Mouse (Mus musculus) left cerebral cortex, adult 18-20 months (tissue): ENCODE data around the gene Ncoa6. TPM values are rescaled to one million over a fixed set of nuclear protein-coding genes. Genes with fewer than 3 reads are reported as not detected.
A peak's percentile ranks its signal among the peaks of the same experiment; 100 is the strongest.
"Not testable (repeated sequence)": the region's sequence is repeated elsewhere in the genome, so short reads cannot be mapped to it uniquely, and the experiment has no call there.

Experiments used
- DNase-seq, 2 experiments: peaks; one replicate each; pipeline ENCODE4 v3.0.0; 2021 to 2022; ENCODE audit warnings: low spot score in 2 of 2, mixed read lengths in 1 of 2
- long read RNA-seq, 2 experiments: library from polyadenylated mRNA; stranded (forward); transcript quantifications; one replicate each; pipeline ENCODE4 v2.0.0; 2021
- total RNA-seq, 2 experiments: library from RNA; stranded (reverse); gene quantifications; 2 replicates each; pipeline ENCODE4 v1.2.3; 2021

Gene Ncoa6
- 10 to 100 TPM; 57.9 to 63.8 TPM for total RNA-seq
- long read RNA-seq, experiment 1, full-length matches to known transcripts = 2 of 15 reads
- long read RNA-seq, experiment 1, partial matches to known transcripts = 2 of 15 reads
- long read RNA-seq, experiment 1, other reads (novel, unspliced or antisense) = 11 of 15 reads
- long read RNA-seq, experiment 2, partial matches to known transcripts = 6 of 15 reads
- long read RNA-seq, experiment 2, other reads (novel, unspliced or antisense) = 9 of 15 reads

GRCm38 (mm10) chr2:155473570-155474088 is at the start of gene Ncoa6:
Ncoa6 (minus strand) TSS chr2:155473894.
- peak; percentile 59 for DNase-seq

- DNase-seq = no peak
These were observed 45.0 kb upstream of the Ncoa6 start for GRCm38 (mm10) chr2:155518531-155519270.

GRCm38 (mm10) chr2:155517455-155518423 is 44.0 kb upstream of the Ncoa6 start, which contains the start of the genes Acss2 and Ggt7:
Acss2 (plus strand) TSS chr2:155517948.
Ggt7 (minus strand) TSS chr2:155518237.
- peak; percentile 97 to 98 for DNase-seq

GRCm38 (mm10) chr2:155515941-155516340 is 42.2 kb upstream of the Ncoa6 start:
- peak; percentile 82 for DNase-seq

GRCm38 (mm10) chr2:155514666-155515065 is 41.0 kb upstream of the Ncoa6 start:
- DNase-seq = peak; percentile 91 to 93

GRCm38 (mm10) chr2:155513543-155513942 is 39.8 kb upstream of the Ncoa6 start:
- peak; percentile 38 to 49 for DNase-seq

- DNase-seq = peak; percentile 36 to 42
These were observed 38.8 kb upstream of the Ncoa6 start for GRCm38 (mm10) chr2:155512479-155512878.

- DNase-seq = peak; percentile 44 to 62
These were observed 34.2 kb upstream of the Ncoa6 start for GRCm38 (mm10) chr2:155507721-155508470.

GRCm38 (mm10) chr2:155505811-155506210 is 32.1 kb upstream of the Ncoa6 start:
- DNase-seq = no peak

GRCm38 (mm10) chr2:155504440-155505355 is 31.0 kb upstream of the Ncoa6 start:
- DNase-seq = peak in 1 of 2 experiments; percentile 26

GRCm38 (mm10) chr2:155502596-155502995 is 28.9 kb upstream of the Ncoa6 start:
- DNase-seq = peak; percentile 33 to 73

- DNase-seq = no peak
These were observed 17.3 kb upstream of the Ncoa6 start for GRCm38 (mm10) chr2:155490998-155491397.

- DNase-seq = peak; percentile 60 to 68
These were observed 8.3 kb upstream of the Ncoa6 start for GRCm38 (mm10) chr2:155482021-155482420.

GRCm38 (mm10) chr2:155472671-155473569 is 774 bp downstream of the Ncoa6 start:
- DNase-seq = peak; percentile 18 to 34

GRCm38 (mm10) chr2:155466861-155467260 is 6.8 kb downstream of the Ncoa6 start:
- DNase-seq = no peak

GRCm38 (mm10) chr2:155453591-155453990 is 20.1 kb downstream of the Ncoa6 start:
- no peak for DNase-seq

GRCm38 (mm10) chr2:155451256-155451655 is 22.4 kb downstream of the Ncoa6 start:
- no peak for DNase-seq

- not testable (repeated sequence) for DNase-seq
These were observed 25.8 kb downstream of the Ncoa6 start for GRCm38 (mm10) chr2:155447906-155448305.
